Mouse (Mus musculus): Measurements from ENCODE around the gene Platr17. TPM values are rescaled to one million over a fixed set of nuclear protein-coding genes. Genes with fewer than 3 reads are reported as not detected.

Platr17 gene
- total RNA-seq, 2 experiments from 2014 or later, result not detected

Small RNA genes within 50 kb of the gene (microRNA-seq; reads per million reads assigned to microRNA genes)
- gene Gm27740, result not detected

Other genes with a start within 250 kb of the Platr17 start
- gene Hnrnpm, start 218.3 kb upstream of the Platr17 start, total RNA-seq (2021), result 100 to 1,000 TPM; 178 to 195 TPM
- 10 to 100 TPM; 66.9 to 73.5 TPM for gene March2, start 186.5 kb upstream of the Platr17 start, total RNA-seq (2021)
- gene Rab11b, start 144.6 kb upstream of the Platr17 start, total RNA-seq (2021), result 100 to 1,000 TPM; 361 to 382 TPM
- 10 to 100 TPM in 1 of 2 experiments, 1 to 10 TPM in 1; 9.7 to 10.8 TPM for gene Angptl4, start 123.3 kb upstream of the Platr17 start, total RNA-seq (2021)
- gene Kank3, start 94.6 kb upstream of the Platr17 start, total RNA-seq (2021), result 10 to 100 TPM; 38.6 to 44.1 TPM
- 1,000 to 10,000 TPM; 1,155 to 1,182 TPM for gene Rps28, start 80.6 kb upstream of the Platr17 start, total RNA-seq (2021)
- 100 to 1,000 TPM; 214 to 232 TPM for gene Ndufa7, start 80.6 kb upstream of the Platr17 start, total RNA-seq (2021)
- gene Cd320, start 62.0 kb upstream of the Platr17 start, total RNA-seq (2021), result 10 to 100 TPM; 21.6 to 25.4 TPM
- not detected for gene Gm7029, start 31.3 kb upstream of the Platr17 start, total RNA-seq (2021)
- 1 to 10 TPM; 7.7 to 9.4 TPM for gene Kifc1, start 14.5 kb upstream of the Platr17 start, total RNA-seq (2021)
- 10 to 100 TPM; 37.6 to 39.2 TPM for gene Daxx, start 4.3 kb downstream of the Platr17 start, total RNA-seq (2021)
- 10 to 100 TPM; 45.5 to 56.6 TPM for gene Tapbp, start 10.8 kb downstream of the Platr17 start, total RNA-seq (2021)
- 10 to 100 TPM; 33.2 to 36.8 TPM for gene Zbtb22, start 10.8 kb downstream of the Platr17 start, total RNA-seq (2021)
- 10 to 100 TPM; 74.1 to 75.5 TPM for gene Rgl2, start 24.4 kb downstream of the Platr17 start, total RNA-seq (2021)
- gene Pfdn6, start 35.2 kb downstream of the Platr17 start, total RNA-seq (2021), result 10 to 100 TPM; 90.5 to 96.1 TPM
- gene Wdr46, start 35.5 kb downstream of the Platr17 start, total RNA-seq (2021), result 10 to 100 TPM; 30.1 to 36.6 TPM
- gene B3galt4, start 46.4 kb downstream of the Platr17 start, total RNA-seq (2021), result 1 to 10 TPM; 6.6 to 6.8 TPM
- 10 to 100 TPM; 72.2 to 72.6 TPM for gene Vps52, start 50.7 kb downstream of the Platr17 start, total RNA-seq (2021)
- 100 to 1,000 TPM; 557 to 591 TPM for gene Rps18, start 50.9 kb downstream of the Platr17 start, total RNA-seq (2021)
- 10 to 100 TPM in 1 of 2 experiments, 1 to 10 TPM in 1; 8.2 to 13.8 TPM for gene H2-K1, start 95.2 kb downstream of the Platr17 start, total RNA-seq (2021)
- 10 to 100 TPM; 23.6 to 28.2 TPM for gene Ring1, start 119.5 kb downstream of the Platr17 start, total RNA-seq (2021)
- 10 to 100 TPM; 41.6 to 45.2 TPM for gene H2-Ke6, start 122.9 kb downstream of the Platr17 start, total RNA-seq (2021)
- gene Slc39a7, start 126.5 kb downstream of the Platr17 start, total RNA-seq (2021), result 10 to 100 TPM; 96.3 to 98.7 TPM
- gene Rxrb, start 126.7 kb downstream of the Platr17 start, total RNA-seq (2021), result 10 to 100 TPM; 80.7 to 84.9 TPM
- 1 to 10 TPM; 6.8 to 9.8 TPM for gene Col11a2, start 134.3 kb downstream of the Platr17 start, total RNA-seq (2021)
- gene H2-Oa, start 187.2 kb downstream of the Platr17 start, total RNA-seq (2021), result not detected
- 10 to 100 TPM; 19.5 to 20.5 TPM for gene H2-DMa, start 214.4 kb downstream of the Platr17 start, total RNA-seq (2021)
- 100 to 1,000 TPM; 247 to 267 TPM for gene Brd2, start 217.5 kb downstream of the Platr17 start, total RNA-seq (2021)
- under 1 TPM; 0.34 to 0.40 TPM for gene H2-DMb2, start 238.2 kb downstream of the Platr17 start, total RNA-seq (2021)
- gene H2-DMb1, start 247.9 kb downstream of the Platr17 start, total RNA-seq (2021), result under 1 TPM; 0.46 to 0.97 TPM